Mouse (Mus musculus) lung, adult 2 months (tissue): ENCODE measurements around the gene Gria4. TPM values are rescaled to one million over a fixed set of nuclear protein-coding genes. Genes with fewer than 3 reads are reported as not detected.

Experiments
- DNase-seq: peaks from one replicate; pipeline ENCODE4 v3.0.0; 2022
- H3K4me1 ChIP-seq: fragments of 200-500 bp; 2 replicates; pipeline ENCODE4 v1.6.1; 2011; ENCODE audit warnings: low read length; ENCODE audit not compliant: control insufficient read depth, insufficient read depth
- H3K4me3 ChIP-seq: fragments of 200-500 bp; replicated peaks from 2 replicates; pipeline ENCODE3; 2011; ENCODE audit warnings: low read depth, mild to moderate bottlenecking, control low read depth, low read length; ENCODE audit errors: extremely low read depth
- CTCF ChIP-seq: fragments of 200-500 bp; IDR thresholded peaks from 2 replicates; pipeline ENCODE4 v1.5.1; 2011; ENCODE audit warnings: mild to moderate bottlenecking, low read length, control low read depth; ENCODE audit not compliant: insufficient read depth
- POLR2A ChIP-seq: fragments of 200-500 bp; IDR thresholded peaks from 2 replicates; pipeline ENCODE4 v1.6.1; 2011; ENCODE audit warnings: low read depth, mild to moderate bottlenecking, control low read depth, low read length, borderline replicate concordance; ENCODE audit errors: extremely low read depth
- WGBS: fragments of 180-500 bp; shearing (Covaris S2); methylation state at CpG from one replicate; pipeline ENCODE4 v1.1.7; 2018; 5-methylcytosine and 5-hydroxymethylcytosine counted together
- polyA plus RNA-seq: library from polyadenylated mRNA; depleted of rRNA; stranded (reverse); fragments of >200 nt; gene quantifications from 2 replicates; pipeline ENCODE4 v1.2.3, GENCODE M21; 2012

Gene Gria4
- polyA plus RNA-seq, 1 experiment: 0.09 TPM

GRCm38 (mm10) chr9:4375828-4376639 is 420.0 kb downstream of the Gria4 start, which contains the start of gene Msantd4:
Msantd4 (plus strand) TSS chr9:4376562.
- DNase-seq: peak; percentile 93

More at GRCm38 (mm10) chr9:4375828-4376639, 420.0 kb downstream of the Gria4 start, which contains the start of gene Msantd4:
- Histone ChIP-seq H3K4me1 (no peaks in the 10 kb centered on the region; the same call in 1 of the 2 replicates), H3K4me3 (peak within 1 kb of the TSS; percentile 80)
- TF ChIP-seq CTCF (no peak), POLR2A (peak; percentile 83; the same call in 1 of the 2 replicates)
- 2% methylated on average over 31 of the region's 31 CpGs for WGBS
